Mouse (Mus musculus) kidney, embryonic 14.5 days (tissue): ENCODE measurements around the gene Dytn. TPM values are rescaled to one million over a fixed set of nuclear protein-coding genes. Genes with fewer than 3 reads are reported as not detected.
A peak's percentile ranks its signal among the peaks of the same experiment; 100 is the strongest.

Experiments
- ATAC-seq: fragments of 200-750 bp; cut with Nextera tagmentation; 2 replicates; pipeline ENCODE4 v1.8.0; 2017; ENCODE audit warnings: moderate number of reproducible peaks, mild to moderate bottlenecking, moderate TSS enrichment, moderate library complexity; ENCODE audit not compliant: low FRiP score, low TSS enrichment
- H3K27ac ChIP-seq: fragments of 300-500 bp; sonication (generic); 2 replicates; pipeline ENCODE4 v1.5.1; 2014; ENCODE audit warnings: low read depth, mild to moderate bottlenecking, low read length, moderate library complexity, mixed read lengths
- H3K27me3 ChIP-seq: fragments of 300-500 bp; sonication (generic); 2 replicates; pipeline ENCODE4 v1.6.1; 2014; ENCODE audit warnings: mild to moderate bottlenecking, low read length; ENCODE audit not compliant: control insufficient read depth, insufficient read depth
- H3K36me3 ChIP-seq: fragments of 300-500 bp; sonication (generic); 2 replicates; pipeline ENCODE4 v1.6.1; 2014; ENCODE audit warnings: low read length, mixed read lengths; ENCODE audit not compliant: control insufficient read depth, insufficient read depth
- H3K4me1 ChIP-seq: fragments of 300-500 bp; sonication (generic); 2 replicates; pipeline ENCODE4 v1.6.1; 2014; ENCODE audit warnings: low read length, mixed read lengths; ENCODE audit not compliant: control insufficient read depth, insufficient read depth
- H3K4me2 ChIP-seq: fragments of 300-500 bp; sonication (generic); replicated peaks from 2 replicates; pipeline ENCODE4 v1.6.1; 2014; ENCODE audit warnings: low read depth, mild to moderate bottlenecking, low read length
- H3K4me3 ChIP-seq: fragments of 300-500 bp; sonication (generic); 2 replicates; pipeline ENCODE4 v1.5.1; 2014; ENCODE audit warnings: mild to moderate bottlenecking, low read length
- H3K9ac ChIP-seq: fragments of 300-500 bp; sonication (generic); 2 replicates; pipeline ENCODE4 v1.6.1; 2014; ENCODE audit warnings: low read depth, mild to moderate bottlenecking, low read length, moderate library complexity
- H3K9me3 ChIP-seq: fragments of 300-500 bp; sonication (generic); 2 replicates; pipeline ENCODE4 v1.6.1; 2016; ENCODE audit warnings: low read length; ENCODE audit not compliant: control insufficient read depth
- WGBS: fragments of 180-500 bp; shearing (Covaris S2); extraction: QIAGEN DNeasy Blood & Tissue Kit; methylation state at CpG from one replicate; pipeline ENCODE4 v1.1.7; 2014; 5-methylcytosine and 5-hydroxymethylcytosine counted together
- polyA plus RNA-seq: library from polyadenylated mRNA; unstranded; fragments of >200 nt; fragmentation: Nextera tagmentation; extraction: Ambion mirVana; gene quantifications from 2 replicates; pipeline ENCODE4 v1.2.1, GENCODE M21; 2014

Gene Dytn
- not detected in 2 replicates for polyA plus RNA-seq

DNA sequence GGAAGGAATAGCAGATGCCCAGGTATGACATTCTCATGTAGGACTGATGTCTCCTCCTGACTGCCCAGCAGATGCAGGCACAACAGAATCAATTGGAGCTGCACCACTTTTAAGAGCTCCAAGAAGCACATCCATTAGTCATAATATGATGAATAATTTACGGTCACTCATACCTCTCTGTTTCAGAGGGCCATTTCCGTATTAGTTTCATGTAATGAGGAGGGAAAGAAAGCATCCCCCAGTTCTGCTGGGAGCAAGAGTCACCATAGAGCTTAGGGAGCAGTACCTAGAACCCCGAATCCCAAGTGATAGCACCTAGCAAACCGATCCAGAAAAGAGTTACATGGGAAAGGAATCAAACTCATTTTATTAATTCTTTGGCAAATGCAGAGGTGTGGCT, at the start of gene Dytn:
Gene Dytn (minus strand): TSS at position 101 of the 400 bp plus-strand sequence.
- Histone ChIP-seq H3K9me3 (no peaks in the 10 kb centered on the region), H3K4me1 (no peaks in the 10 kb centered on the region), H3K27ac (no peak within 1 kb of the TSS), H3K36me3 (no peaks in the 10 kb centered on the region), H3K9ac (no peak within 1 kb of the TSS), H3K4me3 (no peak within 1 kb of the TSS), H3K4me2 (no peak within 1 kb of the TSS), H3K27me3 (no peaks in the 10 kb centered on the region)
- WGBS, result 85% methylated on average over 4 of the region's 4 CpGs
- no peak for ATAC-seq

DNA sequence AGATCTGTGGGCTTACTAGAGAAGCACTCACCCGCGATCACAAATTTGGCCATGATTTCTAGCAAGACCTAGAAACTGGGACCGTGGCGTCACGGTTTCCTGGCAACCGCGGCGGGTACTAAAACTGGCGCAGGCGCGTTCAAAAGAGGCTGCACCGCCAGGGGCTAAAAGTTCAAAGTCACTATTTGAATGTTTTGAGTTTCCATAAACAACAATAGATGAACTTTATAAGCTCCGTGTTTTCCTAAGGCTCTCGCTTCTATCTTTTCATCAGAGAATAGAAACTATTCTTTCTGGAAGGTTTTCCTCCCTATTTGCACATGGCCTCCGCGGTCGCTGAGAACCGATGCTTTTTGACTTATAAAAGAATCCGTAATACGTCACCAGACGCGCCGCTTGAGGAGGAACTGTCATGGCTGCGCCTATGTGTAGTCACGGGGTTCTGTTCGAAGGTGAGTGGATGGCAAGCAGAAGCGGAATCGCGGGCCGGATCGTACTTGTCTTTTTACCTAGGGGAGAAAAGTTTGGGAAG, 43.6 kb upstream of the Dytn start, which contains the start of the genes Mdh1b and Fastkd2:
Gene Mdh1b (minus strand): TSS at position 79 of the 532 bp plus-strand sequence.
Gene Fastkd2 (plus strand): TSS at position 375 of the 532 bp plus-strand sequence.
- no peaks in the 10 kb centered on the region for H3K27me3 ChIP-seq
- no peaks in the 10 kb centered on the region for H3K9me3 ChIP-seq
- peak within 1 kb of the TSS; percentile 75 for H3K4me3 ChIP-seq
- peak; percentile 96 for ATAC-seq
- H3K36me3 ChIP-seq, result no peaks in the 10 kb centered on the region
- peaks cover 4% of the 10 kb centered on the region for H3K4me1 ChIP-seq
- H3K4me2 ChIP-seq, result peak within 1 kb of the TSS; percentile 59
- H3K27ac ChIP-seq, result no peak within 1 kb of the TSS
- WGBS, result under 1% methylated on average over 31 of the region's 31 CpGs
- peak within 1 kb of the TSS; percentile 71 for H3K9ac ChIP-seq

DNA sequence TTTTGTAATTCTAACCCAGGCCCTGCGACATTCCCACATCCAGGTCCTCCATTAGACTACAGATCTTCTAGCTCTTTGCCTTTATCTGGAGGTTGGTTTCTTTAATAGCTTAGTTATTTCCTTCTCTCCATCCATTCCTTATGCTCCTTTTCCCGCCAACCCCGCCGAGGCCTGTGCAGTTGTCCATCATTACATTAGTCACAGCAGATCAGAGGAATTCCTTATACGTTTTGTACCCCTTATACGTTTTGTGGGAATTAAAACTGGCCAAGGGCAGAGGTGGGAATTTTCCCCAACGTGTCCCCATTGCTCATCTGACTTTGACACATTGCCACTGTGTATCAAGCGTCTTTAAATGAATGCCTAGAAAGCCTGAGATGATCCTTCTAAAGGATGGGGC, 43.1 kb upstream of the Dytn start:
- Histone ChIP-seq H3K4me3 (peak overlapping the region; percentile 75), H3K4me1 (peaks cover 4% of the 10 kb centered on the region), H3K36me3 (no peaks in the 10 kb centered on the region), H3K27me3 (no peaks in the 10 kb centered on the region), H3K9me3 (no peaks in the 10 kb centered on the region), H3K9ac (peak overlapping the region; percentile 71; the same call in 1 of the 2 replicates), H3K4me2 (peak overlapping the region; percentile 59), H3K27ac (no peak overlapping the region)
- ATAC-seq, result no peak; the same call in 1 of the 2 replicates
- WGBS, result 45% methylated on average over 8 of the region's 8 CpGs

DNA sequence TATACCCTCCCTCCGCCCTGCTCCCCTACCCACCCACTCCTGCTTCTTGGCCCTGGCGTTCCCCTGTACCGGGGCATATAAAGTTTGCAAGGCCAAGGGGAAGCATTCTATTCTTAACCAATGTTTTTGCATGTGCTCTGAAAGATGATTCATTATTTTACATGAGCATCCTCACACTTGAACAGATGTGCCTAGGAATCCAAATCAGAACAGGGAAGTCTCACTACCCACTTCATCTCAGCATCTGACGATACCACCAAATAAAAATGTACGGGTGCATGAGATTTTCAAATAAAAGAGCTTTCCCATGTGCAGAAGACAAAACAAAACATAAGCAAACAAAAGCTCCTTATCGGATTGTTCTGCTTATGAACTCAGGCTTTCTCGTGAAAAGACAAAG, 33.4 kb upstream of the Dytn start:
- no peaks in the 10 kb centered on the region for H3K9me3 ChIP-seq
- H3K9ac ChIP-seq, result no peak overlapping the region
- no peaks in the 10 kb centered on the region for H3K4me1 ChIP-seq
- no peaks in the 10 kb centered on the region for H3K27me3 ChIP-seq
- no peaks in the 10 kb centered on the region for H3K36me3 ChIP-seq
- H3K27ac ChIP-seq, result no peak overlapping the region
- 89% methylated on average over 7 of the region's 7 CpGs for WGBS
- no peak overlapping the region for H3K4me2 ChIP-seq
- no peak for ATAC-seq
- H3K4me3 ChIP-seq, result no peak overlapping the region

DNA sequence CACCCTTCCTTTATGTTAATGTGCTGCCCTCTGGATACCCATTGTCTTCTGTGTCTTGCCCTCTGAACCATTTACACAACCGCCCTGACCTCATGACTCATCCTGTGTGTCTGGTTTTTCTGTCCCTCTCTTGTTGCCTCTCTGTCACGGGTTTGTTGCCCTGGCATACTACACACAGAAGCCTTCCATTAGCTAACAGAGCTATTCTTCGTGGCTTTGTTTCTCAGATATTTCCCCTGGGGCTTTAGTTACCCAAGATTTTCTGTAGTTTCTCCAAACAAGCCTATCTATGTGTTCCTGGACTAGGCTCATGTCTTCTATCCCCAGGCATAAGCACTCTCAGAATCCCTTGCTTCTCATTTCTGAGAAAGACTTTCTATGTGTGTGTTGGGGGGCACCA, 22.1 kb upstream of the Dytn start:
- no peak for ATAC-seq
- Histone ChIP-seq H3K36me3 (no peaks in the 10 kb centered on the region), H3K4me2 (no peak overlapping the region), H3K4me1 (no peaks in the 10 kb centered on the region; the same call in 1 of the 2 replicates), H3K27ac (no peak overlapping the region), H3K4me3 (no peak overlapping the region), H3K9me3 (no peaks in the 10 kb centered on the region), H3K9ac (no peak overlapping the region), H3K27me3 (no peaks in the 10 kb centered on the region)
- 75% methylated on average over 3 of the region's 3 CpGs for WGBS

DNA sequence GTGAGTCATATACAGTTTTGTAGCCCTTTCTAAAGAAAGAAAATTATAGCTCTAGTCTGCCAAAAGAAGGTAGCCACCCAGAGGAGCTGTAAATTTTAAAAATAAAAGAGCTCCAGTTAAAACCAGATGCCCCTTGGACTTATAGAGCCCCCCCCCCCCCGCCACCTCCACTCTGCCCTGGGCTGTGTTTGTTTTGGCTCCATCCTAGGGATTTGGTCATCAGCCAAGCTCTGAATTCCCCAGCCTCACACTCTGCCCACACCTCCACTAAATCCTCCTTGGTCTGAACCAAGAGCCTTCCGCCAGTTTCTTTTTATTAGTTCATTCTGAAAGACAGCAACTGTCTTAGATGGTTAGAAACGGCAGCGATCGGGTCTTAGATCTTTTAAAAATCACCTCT, 19.0 kb upstream of the Dytn start:
- H3K36me3 ChIP-seq, result no peaks in the 10 kb centered on the region
- no peaks in the 10 kb centered on the region for H3K27me3 ChIP-seq
- H3K4me2 ChIP-seq, result no peak overlapping the region
- no peak overlapping the region for H3K4me3 ChIP-seq
- 59% methylated on average over 5 of the region's 5 CpGs for WGBS
- H3K27ac ChIP-seq, result no peak overlapping the region
- H3K4me1 ChIP-seq, result no peaks in the 10 kb centered on the region; the same call in 1 of the 2 replicates
- H3K9me3 ChIP-seq, result no peaks in the 10 kb centered on the region
- H3K9ac ChIP-seq, result no peak overlapping the region
- no peak for ATAC-seq

DNA sequence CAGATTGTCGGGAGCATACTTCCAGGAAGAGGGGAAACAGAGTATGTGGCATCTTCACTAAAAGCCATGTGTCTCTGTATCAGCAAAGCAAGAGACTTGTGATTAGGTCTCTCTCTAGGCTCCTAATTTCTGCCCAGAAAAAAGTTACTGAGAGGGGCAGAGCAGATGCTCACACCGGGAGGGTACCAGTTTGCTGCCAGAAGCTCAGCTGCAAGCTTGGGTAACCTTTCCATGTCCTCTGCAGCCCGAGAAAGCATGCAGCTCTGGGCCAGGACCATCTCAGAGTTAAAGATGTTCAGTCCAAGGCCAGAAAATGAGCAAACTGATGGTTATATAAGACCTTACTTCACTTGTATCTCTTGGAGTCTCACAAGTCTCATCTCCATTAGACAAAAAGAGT, 10.1 kb upstream of the Dytn start:
- Histone ChIP-seq H3K36me3 (no peaks in the 10 kb centered on the region), H3K4me2 (no peak overlapping the region), H3K9me3 (no peaks in the 10 kb centered on the region), H3K9ac (no peak overlapping the region), H3K27me3 (no peaks in the 10 kb centered on the region), H3K4me1 (no peaks in the 10 kb centered on the region), H3K27ac (no peak overlapping the region), H3K4me3 (no peak overlapping the region)
- no peak for ATAC-seq
- WGBS, result 90% methylated on average over 3 of the region's 3 CpGs

DNA sequence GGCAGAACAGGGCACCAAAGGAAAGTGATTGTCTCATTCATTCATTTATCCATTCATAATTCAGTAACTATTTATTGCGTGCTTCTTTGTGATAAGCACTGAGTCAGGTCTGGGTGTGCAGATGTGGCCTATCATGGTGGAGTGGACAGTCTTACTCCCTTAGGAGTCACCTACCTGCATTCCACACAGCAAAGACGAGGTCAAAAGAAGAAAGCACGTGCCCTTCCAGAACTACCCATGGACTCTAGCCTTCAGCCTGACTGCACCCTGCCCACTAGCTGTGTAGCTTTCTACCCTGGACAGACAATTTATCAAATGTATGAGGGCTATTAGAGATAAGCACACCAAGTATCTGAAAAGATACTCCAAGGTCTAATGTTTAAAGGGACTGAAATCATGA, 10.8 kb downstream of the Dytn start:
- no peak for ATAC-seq
- H3K4me2 ChIP-seq, result no peak overlapping the region
- no peaks in the 10 kb centered on the region for H3K36me3 ChIP-seq
- 84% methylated on average over 3 of the region's 3 CpGs for WGBS
- H3K27me3 ChIP-seq, result no peaks in the 10 kb centered on the region
- H3K9me3 ChIP-seq, result no peaks in the 10 kb centered on the region
- H3K9ac ChIP-seq, result no peak overlapping the region
- H3K4me3 ChIP-seq, result no peak overlapping the region
- no peak overlapping the region for H3K27ac ChIP-seq
- H3K4me1 ChIP-seq, result no peaks in the 10 kb centered on the region

DNA sequence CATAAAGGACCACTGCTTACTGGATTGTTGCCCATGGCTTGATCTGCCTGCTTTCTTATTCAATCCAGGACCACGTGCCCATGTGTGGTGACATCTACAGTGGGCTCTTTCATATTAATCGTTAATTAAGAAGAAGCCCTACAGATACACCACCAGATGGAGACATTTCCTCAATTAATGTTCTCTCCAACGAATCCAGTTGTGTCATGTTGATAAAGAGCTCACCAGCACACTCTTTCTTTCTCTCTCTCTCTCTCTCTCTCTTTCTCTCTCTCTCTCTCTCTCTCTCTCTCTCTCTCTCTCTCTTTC, 17.9 kb downstream of the Dytn start:
- WGBS, result 3% methylated on average over 3 of the region's 3 CpGs
- Histone ChIP-seq H3K9ac (no peak overlapping the region), H3K27me3 (no peaks in the 10 kb centered on the region), H3K4me1 (no peaks in the 10 kb centered on the region), H3K36me3 (no peaks in the 10 kb centered on the region), H3K9me3 (no peaks in the 10 kb centered on the region), H3K4me2 (no peak overlapping the region), H3K4me3 (no peak overlapping the region), H3K27ac (no peak overlapping the region)
- no peak for ATAC-seq
